Mouse (Mus musculus): ENCODE measurements at regions not wholly inside any gene's neighbourhood (a gene's known extent, or its start where the extent isn't known, plus 50 kb on each side); places are given as distances from the start of the nearest gene placed in this dataset.

DNA sequence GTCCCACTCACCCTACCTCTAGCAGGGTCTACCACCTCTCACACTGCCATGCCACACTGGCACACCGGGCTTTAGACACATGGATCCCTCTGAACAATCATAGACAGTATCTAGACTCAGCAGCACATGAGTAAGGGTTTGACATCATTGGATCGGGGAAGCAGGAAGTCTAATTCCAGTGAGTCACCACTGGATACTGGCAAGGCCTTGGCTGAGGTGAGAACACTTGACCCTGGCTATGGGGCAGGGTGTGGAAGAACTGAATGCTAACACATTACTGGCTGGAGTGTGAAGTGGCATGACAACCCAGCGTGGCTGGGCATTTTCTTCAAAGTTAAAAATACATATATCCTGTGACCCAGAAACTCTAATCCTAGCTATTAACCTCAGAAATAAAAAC, 114.4 kb downstream of the H2afy start:
- no peak for DNase-seq

DNA sequence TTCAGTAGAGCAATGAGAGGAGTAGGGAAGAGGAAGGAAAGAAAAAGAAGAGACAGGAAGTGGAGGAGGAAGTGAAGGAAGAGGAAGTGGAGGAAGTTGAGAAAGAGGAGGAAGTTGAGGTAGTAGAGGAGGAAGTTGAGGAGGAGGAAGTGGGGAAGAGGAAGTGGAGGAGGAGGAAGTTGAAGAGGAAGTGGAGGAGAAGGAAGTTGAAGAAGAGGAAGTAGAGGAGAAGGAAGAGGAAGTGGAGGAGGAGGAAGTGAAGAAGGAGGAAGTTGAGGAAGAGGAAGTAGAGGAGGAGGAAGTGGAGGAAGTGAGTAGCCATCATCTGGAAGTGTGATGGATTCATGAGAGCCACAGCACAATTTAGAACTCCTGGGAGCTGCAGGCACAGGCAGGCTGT, 122.2 kb downstream of the H2afy start:
- DNase-seq: no peak

DNA sequence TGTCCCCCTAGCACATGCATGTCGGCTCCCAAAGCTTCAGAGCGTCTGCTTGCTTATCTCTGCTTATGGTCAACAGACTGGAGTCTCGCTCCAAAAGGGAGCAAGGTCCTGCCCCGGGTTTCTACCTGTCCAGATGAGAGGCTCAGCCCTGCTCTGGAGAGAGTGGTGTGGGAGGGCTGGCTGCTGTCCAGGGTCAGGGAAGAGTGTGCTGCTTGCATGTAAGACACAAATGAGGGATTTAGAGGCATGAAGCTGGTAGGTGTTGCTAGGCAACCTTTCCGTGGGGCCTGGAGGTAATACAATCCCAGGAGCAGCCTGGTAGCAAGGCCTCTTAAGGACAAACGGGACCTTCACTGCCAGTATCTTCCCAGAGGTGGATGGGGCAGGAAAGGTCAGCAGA, 125.7 kb downstream of the H2afy start:
- DNase-seq: no peak

DNA sequence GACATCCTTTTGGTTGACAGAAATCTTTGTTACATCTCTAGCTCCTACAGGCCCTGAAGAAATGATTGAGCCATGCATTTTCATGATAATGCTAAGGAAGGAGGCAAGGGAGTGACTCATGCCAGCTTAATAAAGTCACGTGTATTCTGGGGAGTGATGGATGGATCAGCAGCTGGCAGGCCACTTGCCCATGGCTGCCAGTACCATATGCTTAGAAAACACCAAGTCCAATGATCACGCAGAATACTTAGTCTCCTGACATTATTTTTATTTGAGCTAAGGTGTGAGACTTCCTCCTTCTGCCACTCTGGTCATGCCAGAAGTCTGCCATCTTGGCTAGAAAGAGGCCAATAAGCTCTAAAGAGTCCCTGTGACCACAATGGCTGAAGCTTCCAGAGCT, 129.3 kb downstream of the H2afy start:
- DNase-seq: no peak

DNA sequence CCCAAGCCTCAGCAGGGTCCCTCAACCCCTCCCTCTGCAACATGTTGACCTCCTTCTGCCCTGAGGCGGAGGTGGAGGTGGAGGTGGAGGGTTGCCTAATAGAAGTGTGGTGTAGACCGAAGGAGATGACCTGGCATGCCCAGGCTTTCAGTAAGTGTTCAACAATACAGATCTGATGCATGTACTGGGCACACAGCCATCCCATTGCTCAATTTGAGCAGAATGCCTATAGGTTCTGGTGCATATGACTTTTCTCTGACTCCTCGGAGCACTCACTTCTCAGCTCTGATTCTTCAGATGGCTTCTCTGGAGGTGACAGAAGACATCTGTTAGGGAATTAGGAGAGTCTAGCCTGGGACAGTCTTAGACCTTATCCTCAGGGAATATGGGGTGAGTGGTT, 130.4 kb downstream of the H2afy start:
- DNase-seq: no peak

DNA sequence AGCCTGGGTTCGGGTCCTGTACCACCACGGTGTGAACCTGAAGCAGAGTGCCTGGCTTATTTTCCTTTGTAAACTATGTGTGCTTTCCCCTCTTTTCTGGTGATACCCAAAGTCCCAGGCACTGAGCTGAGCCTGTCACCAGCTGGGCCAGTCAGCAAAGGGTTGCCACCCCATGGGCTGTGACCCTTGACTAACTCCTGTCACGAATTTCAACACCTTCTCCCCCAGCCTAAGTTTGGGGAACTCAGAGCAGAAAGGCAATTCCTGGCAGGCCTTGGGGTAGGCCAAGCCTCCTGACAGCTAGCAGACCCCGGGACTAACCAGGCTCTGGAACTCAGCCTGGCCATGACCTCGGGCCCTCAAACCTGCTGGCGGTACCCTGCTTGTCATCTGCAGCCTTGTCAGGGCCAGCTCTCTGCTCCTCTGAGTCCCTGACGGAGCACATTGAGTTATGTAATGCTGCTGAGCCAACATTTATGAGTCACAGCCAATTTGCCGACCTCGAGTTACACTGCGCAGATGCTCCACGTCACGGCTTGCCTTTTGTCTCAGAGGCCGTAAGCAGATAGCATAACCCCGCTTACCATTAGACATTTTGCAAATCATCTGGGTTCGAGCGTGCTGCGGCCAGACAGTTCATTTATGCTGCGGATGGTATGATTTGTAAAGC, 132.3 kb downstream of the H2afy start:
- peak; percentile 46 to 53 for DNase-seq

DNA sequence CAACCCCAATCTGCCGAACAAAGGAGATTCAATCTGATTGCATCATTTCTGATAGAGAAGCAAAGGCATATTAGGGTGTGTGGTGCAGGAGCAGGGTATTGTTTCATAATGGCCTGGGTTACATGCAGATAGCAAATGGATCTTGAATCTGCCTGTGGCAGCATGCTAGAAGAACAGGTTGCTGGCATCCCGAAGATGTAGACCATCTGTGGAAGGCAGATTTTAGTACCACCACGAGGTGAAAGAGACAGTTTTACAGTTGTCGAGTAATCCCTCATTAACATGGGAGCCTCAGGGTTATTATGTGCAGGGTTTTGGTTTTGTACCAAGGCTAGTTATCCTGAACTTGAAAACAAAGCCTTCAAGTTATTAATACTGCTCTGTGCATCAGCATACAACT, 140.9 kb downstream of the H2afy start:
- no peak for DNase-seq

DNA sequence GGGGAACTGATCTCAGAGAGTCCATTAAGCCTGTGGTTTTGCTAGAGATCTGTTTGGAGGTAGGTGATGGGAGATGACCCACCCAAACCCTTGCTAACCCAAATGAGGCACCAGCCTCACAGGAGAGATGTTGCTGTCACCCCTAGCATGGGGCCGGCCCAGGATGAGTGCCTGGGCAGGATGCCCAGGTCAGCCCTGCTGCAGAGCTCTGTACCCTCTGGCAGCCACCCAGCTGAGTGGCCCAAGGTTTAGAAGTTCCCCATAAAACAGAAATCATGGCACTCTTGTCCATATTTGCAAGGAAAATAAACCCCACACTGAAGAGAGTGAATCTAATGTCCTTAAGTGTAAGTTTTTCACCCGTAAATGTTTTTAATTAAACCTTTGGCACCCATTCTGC, 141.7 kb downstream of the H2afy start:
- DNase-seq: peak in 1 of 2 experiments; percentile 17

DNA sequence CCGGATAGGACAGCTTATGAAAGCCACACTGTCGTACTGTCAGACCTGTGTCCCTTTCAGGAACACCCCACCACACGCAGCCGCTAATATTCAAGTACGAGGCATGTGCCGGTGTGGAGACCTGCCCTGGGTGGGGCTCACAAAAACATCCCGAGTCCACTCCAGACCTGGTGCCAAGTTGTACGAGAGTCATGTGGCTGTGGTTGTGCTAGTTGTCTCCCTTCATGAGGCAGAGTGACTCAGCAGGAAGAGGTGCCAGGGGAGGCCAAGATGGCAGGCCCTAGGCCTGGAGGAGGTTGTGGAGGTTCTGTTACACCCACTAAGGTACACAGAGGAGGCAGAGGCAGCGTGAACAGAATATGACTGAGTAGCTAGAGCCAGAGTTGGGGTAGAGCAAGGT, 143.5 kb downstream of the H2afy start:
- no peak for DNase-seq

DNA sequence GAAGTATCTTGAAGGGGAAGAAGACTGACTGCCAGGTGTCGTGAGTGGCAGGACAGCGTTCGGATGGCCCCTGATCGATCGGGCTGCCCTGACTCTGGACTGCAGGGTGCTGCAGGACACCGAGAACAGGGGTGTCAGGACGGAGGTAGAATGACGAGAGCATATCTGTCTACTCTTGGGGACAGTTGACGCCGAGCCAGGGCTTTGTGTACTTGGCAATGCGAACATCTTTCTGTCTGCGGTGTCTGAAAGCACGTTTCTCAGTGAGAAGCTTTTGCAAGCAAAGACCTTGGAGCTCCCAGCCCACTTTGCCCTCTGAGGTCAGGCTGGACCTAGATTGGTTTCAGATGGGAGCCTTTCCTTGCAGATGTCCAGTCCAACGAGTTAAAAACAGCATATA, 144.9 kb downstream of the H2afy start:
- peak in 1 of 2 experiments; percentile 14 for DNase-seq

DNA sequence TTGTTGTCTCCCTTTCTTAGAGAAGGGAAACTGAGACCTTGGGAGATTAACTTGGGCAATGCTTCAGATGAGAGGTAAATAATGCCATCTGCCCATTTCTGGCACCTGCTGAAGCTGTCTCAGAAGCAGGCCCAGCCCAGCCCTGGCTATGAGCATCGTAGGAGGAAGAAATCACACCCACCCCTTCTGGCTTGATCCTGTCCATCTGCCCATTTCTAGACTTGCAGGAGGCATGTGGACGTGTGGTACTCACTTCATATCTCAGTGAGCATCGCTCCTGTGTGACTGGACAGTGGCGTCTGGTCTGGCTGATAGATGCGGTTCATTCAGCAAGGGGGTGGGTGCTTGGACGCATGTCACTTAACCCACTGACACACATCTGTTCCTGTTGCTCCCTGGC, 146.0 kb downstream of the H2afy start:
- DNase-seq: peak; percentile 55 to 62

DNA sequence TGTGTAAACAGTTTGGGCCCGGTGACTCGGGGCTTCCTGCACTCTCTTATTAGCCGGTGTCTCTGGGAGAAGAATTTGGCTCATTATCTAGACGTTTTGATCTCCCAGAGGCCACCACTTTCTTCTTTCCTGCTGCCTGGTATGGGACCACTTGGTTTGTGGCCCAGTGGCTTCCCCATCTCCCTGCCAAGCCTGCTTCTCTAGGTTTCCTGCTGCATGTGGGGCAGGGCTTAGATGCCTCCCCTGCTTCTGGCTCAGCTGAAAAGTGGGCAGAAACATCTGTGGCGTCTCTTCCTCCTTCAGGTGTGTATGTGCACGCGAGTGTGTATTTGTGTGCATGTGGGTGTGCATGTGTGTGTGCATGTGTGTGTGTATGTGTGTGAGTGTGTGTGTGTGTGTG, 146.8 kb downstream of the H2afy start:
- DNase-seq: no peak

DNA sequence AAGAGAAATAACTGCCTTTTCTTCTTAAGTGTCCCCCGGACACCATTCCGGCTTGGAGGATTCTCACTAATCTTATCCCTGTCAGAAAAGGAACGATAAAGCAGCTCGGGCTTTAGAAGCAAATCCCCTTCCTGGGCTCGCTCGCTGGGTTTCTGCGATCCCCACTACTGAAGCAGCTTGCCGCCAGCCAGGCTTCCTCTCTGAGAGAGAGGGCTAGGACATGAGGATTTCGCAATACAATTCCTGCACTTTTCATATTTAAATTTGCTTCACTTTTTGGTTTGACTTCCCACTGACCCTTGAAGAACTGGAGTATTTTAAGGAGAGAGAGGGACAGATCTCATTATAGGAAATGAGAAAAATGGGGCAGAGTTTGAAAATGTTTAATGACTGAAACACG, 149.4 kb upstream of the Pitx1 start:
- DNase-seq: no peak

DNA sequence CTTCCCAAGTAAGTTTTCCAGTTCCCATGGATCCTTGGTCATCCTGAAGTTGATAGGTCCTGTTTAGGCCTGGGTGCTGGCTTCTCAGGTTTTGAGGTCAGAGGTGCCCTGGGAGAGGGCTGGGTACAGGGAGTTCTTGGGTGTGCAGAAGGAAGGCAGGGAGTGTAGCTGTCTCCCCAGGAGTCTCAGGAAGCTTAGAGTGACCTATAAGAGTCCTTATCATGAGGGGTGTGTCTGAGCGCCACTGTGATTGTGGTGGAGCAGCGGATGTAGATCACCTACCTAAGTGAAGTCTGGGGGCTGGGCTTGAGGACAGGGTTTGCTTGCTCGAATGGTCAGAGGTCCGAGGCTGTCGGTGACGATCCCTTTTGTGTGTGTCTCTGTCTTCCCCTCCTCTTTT, 148.8 kb upstream of the Pitx1 start:
- no peak for DNase-seq

DNA sequence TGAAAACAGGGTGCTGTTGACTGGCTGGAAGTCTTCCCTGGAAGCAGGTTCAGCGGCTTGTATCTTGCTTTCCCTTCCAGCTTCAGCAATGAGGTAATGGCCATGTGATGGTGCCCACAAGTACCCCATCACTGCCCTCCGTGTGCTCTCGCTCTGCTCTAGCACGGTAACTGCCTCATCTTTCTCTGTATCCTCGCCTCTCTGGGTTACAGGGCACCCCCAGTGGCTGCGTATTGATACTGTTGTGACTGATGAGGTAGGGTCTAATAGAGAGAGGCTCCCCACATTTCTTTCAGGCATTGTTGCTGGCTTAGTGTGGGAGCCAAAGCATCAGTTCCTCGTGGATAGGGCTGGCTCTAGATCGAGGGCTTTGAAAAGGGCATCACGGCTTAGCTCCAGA, 147.9 kb upstream of the Pitx1 start:
- DNase-seq: no peak

DNA sequence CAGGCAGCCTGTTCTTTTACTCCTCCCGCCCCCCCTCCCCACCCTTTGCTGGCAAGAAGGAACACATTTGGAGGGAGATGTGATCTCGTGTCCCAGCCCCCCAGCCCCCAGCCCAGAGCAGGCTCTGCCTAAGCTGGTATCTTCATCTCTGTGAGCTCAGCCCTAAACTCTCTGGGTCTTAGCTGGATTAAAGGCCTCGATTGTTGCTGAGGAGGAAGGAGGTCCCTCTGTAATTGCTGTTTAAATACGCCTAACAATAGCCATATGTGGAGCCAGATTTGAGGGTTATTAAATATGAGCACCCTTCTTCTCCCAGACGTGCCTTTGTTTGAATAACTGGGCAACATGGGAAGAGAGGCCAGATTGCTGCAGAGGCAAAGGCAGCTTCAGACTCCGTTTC, 145.0 kb upstream of the Pitx1 start:
- no peak for DNase-seq

DNA sequence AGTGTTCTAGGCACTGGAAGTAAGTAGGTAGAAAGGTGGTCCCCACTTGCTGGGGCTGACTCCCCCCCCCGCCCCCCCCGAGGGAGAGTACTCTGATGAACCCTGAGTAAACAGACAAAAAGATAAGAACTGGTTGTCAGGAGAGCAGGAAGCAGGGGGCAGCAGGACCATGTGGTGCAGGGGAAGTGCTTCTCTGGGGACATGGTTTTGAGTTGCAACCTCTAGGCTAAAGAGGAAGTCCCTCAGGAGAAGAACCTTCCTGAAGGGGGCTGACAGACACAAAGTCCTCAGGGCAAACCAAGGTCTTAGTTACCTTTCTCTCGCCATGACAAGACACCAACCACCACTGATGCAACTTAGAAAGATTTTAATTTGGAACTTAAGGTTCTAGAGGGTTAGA, 141.9 kb upstream of the Pitx1 start:
- DNase-seq: no peak

DNA sequence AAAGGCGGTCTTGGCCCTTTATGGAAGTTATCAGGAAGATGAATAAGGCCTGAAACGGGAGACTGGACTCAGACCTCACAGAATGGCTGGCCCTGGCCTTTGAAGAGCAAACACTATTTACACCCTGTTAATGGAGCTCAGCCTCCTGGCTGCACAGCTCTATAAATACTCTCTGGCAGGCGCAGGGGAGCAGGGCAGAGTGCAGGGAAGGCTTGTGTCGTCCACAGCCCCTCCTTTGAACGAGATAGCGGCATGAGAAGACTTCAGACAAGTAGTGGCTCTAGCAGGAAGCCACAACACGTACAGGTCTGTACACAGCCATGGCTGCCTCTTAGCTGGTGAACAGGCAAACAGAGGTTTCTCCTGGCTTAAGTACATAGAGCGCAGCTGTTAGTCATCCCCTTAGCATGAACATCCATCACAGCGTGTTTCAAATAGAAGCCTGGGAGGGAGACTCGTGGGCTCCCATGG, 141.0 kb upstream of the Pitx1 start:
- DNase-seq: no peak

DNA sequence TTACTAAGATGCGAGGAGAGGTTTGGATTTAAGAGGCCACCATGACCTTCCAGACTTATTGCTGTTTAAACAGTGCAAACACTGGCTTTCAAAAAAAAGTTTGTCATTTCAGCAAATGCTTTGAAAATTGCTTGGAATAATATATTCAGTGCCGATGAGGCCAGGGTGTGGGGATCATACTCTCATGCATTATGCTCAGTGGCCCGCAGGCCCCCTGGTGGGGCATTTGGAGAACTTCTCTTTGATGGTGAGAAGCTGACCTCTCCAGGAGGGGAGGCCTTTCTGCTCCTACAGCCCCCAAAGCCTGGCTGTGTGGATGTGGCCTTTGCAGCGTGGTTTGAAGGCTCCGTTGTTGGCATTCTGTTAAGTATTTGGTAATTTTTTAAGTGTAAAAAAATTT, 138.1 kb upstream of the Pitx1 start:
- DNase-seq: no peak

DNA sequence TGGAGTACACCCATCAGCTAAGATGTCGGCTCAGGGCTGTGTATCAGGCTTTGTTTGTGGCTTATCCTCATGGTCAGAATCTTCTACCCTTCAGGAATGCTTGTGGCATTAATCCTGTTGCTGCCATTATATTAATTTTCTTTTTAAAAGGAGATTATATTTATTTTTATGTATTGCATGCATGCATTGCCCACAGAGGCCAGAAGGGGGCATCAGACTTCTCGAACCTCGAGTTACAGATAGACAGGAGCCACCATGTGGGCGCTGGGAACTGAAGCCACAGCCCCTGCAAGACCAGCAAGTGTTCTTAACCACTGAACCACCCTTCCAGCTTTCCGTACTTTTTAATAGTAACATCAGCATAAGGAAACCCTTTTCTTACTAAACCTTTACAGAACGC, 134.7 kb upstream of the Pitx1 start:
- DNase-seq: no peak

DNA sequence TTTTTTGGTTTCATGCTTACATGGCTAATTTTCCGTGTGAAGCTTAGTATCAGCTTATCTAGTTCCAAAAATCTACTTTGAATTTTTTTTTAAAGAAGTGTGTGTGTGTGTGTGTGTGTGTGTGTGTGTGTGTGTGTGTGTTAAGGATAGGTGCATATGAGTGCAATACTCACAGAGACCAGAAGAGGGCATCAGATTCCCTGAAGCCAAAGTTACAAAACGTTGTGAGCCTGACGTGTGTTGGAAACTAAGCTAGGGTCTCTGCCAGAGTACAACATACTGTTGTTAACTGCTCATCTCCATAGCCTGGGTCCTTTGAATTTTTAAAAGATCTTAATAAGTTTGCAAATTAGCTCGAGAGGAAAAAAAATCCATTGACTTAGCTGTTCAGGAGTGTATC, 133.5 kb upstream of the Pitx1 start:
- DNase-seq: no peak

DNA sequence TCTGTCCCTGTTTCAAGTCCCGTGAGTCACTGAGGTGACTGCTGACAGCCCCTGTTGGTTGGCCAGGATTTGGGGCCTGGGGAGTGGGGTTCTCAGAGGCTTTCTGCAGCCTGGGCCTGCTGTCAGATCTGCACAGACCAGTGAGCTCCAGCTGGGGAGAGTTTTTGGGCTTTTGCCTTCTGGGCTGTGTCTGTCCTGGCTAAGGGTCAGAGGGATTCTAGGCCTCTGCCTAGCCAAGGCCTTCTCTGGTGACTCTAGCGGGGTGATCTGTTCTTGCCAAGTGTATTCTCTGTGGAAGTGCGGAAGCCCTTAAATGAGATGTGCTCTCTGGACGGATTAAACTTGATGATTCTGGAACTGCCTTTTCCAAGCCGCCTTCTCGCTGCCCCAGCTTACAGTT, 131.2 kb upstream of the Pitx1 start:
- DNase-seq: no peak

DNA sequence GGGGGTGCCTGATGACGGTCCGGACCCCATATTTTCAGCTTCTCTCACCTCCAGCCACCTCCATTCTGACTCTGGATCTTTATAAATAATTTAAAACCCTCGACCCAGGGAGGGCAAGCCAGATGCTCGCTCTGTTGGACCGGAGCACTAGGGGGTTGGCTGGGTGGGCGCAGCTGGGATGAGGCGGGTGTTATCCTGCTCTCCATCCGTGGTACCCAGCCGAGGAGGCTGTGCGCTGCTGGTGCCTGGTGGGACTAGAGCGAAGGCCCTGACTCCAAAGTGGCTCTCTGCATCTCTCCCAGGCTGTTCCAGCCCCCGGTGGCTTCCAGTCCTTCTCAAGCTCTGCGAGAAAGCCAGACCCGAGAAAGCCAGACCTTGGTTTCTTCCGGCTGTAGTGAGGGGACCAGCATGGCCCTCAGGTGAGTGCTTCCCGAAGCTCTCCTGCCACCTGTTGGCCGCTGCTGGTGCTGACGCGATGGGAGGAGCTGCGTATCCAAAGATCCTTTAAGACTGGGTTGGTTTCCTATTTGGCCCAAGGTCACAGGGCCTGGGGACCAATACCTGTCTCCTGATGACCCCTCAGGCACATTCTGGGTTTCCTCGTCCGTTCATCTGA, 127.1 kb upstream of the Pitx1 start:
- DNase-seq: peak; percentile 43 to 57

DNA sequence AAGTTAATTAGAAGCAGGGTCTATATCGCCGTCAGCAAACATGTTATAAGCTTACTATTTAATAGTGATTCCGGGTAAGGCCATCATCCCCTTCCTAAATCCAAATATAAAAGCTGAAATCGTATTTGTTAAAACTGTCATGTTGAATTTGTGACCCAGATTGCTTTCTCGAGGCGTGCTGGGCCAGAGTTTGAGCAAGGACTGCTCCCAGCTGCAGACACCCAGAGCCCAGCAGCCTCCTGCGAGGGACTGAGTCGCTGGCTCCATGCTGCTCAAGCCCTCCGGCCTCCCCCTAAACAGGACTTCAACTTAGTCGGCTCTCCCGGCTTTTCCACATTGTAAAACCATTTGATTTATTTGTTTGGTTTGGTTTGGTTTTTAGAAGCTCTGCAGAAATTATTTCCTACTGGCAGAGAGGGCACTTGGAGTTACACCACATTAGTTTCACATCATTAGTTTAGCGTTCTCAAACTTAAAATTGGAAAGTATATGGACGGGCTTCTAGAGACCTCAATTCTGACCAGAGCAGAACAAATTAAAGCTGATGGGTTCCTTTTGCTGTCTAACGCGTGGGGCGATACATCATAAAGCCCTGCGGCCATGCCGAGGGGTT, 126.4 kb upstream of the Pitx1 start:
- no peak for DNase-seq

DNA sequence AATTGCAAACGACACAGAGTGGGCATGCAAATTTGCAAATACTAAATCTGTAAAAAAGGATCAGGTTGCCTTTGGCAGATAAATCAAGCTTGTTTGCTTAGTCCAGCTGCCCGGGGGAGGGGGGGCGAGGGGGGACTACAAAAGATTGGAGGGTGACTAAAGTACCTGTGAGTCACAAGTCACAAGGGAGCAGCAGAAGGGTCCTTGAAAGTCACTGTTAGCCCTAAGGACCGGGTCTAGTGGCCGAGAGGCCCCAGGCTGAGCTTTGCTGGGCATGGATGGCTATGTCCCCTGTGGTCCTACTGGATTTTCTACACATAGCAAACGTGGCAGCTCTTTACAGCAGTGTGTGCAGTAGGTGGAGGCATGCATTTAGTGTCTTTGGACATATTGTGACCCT, 118.4 kb upstream of the Pitx1 start:
- no peak for DNase-seq

Measured in cerebellum, postnatal 36 days (tissue).